Mouse (Mus musculus) layer of hippocampus, adult 9-10 months (tissue): ENCODE results near the gene Ube2g1.
"Not testable (repeated sequence)": the region's sequence is repeated elsewhere in the genome, so short reads cannot be mapped to it uniquely, and the experiment has no call there.

Experiments used
- DNase-seq: peaks from one replicate; pipeline ENCODE4 v3.0.0; 2022; ENCODE audit warnings: low spot score

Gene Ube2g1

GRCm38 (mm10) chr11:72692353-72692752 is 85.3 kb downstream of the Ube2g1 start:
- no peak for DNase-seq

- DNase-seq: no peak
These were observed 87.9 kb downstream of the Ube2g1 start for GRCm38 (mm10) chr11:72695025-72695424.

GRCm38 (mm10) chr11:72696368-72696971 is 89.4 kb downstream of the Ube2g1 start:
- no peak for DNase-seq

GRCm38 (mm10) chr11:72697323-72697722 is 90.2 kb downstream of the Ube2g1 start:
- no peak for DNase-seq

DNA sequence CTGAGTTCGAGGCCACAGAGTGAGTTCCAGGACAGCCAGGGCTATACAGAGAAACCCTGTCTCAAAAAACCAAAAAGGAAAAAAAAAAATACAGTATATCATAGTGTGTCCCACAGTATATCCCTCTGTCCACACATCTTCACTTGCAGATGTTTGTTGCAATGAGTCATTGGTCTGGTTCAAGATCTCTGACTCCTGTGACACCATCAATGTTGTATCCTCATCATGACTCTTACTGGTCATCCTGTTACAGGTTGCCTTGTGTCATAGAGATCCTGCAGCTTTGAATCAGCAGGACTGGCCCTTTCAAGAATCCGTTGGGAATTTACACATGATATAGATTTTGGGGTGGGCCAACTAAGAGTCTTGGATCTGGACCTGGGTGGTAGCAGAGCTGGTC is 98.0 kb downstream of the Ube2g1 start:
- DNase-seq: not testable (repeated sequence)

- no peak for DNase-seq
These were observed 105.6 kb downstream of the Ube2g1 start for GRCm38 (mm10) chr11:72712721-72713120.

DNA sequence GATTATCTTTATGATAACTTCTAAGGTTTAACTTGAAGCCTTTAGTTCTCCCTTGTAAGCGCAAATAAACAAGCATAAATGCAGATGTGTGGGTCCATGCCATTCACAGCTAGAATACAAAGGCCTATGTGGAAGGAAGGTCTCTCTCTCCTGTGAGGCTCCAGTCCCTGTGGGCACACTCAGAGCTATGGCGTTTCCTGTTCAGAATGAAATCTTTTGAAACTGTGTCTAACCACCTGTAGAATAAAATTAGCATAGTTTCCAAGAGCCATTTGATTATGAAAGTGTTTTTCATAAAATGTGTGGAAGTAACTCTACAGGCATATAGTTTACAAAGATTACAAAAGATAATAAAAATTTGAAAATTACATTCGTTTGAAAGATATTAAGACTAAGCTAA is 111.1 kb downstream of the Ube2g1 start:
- no peak for DNase-seq

DNA sequence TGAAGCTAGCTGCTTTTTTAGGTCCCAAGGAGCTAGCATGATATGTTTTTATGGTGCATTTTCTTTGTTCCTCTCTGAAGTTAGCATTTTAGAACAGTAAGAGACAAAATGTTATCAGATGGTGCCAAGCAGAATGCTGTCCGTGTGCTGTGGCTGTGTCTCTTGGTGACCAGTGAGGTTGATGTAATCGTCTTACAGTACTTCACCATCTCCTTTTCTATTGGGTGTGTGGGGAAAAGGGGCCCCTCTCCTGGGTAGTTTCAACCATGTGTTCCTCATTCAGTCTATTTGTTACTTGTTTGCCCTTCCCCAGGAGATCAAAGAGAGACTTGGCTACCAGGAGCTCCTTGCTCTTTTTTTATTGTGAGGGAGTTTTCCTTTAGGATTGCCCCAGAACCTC is 116.1 kb downstream of the Ube2g1 start:
- no peak for DNase-seq

DNA sequence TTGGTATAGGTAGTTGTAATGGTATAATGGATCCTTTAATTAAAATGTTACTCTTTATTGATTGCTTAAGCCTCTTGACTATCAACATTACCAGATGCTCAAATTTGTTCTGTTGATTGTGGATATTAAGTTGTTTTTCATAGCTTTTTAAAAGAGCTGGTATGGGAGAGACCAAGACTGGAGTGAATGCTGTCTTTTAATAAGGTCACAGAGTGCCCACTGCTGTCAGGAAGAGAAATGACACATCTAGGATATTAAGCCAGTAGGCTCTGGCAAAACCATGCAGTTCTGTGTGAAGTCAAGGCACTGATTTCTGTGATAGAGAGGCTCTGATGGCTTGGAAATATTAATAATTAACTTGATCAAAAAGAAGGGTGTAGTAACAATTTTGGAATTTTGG is 116.8 kb downstream of the Ube2g1 start:
- DNase-seq: no peak

- no peak for DNase-seq
These were observed 118.9 kb downstream of the Ube2g1 start for GRCm38 (mm10) chr11:72726023-72726422.

GRCm38 (mm10) chr11:72733736-72734135 is 126.7 kb downstream of the Ube2g1 start:
- no peak for DNase-seq

- DNase-seq: no peak
These were observed 127.9 kb downstream of the Ube2g1 start for GRCm38 (mm10) chr11:72734840-72735518.

- no peak for DNase-seq
These were observed 128.4 kb downstream of the Ube2g1 start for GRCm38 (mm10) chr11:72735519-72735860.
